Mouse (Mus musculus) G1E (cell line): ENCODE results near the gene Mindy1.

Source experiments
- CTCF ChIP-seq: IDR thresholded peaks from 2 replicates; pipeline ENCODE4 v1.5.1; 2012; ENCODE audit warnings: low read depth, low read length, inconsistent platforms, mixed read lengths
- GATA1 ChIP-seq: IDR thresholded peaks from 2 replicates; pipeline ENCODE4 v1.6.1; 2012; ENCODE audit warnings: borderline replicate concordance, low read length, inconsistent platforms, mixed read lengths
- GATA2 ChIP-seq: IDR thresholded peaks from 2 replicates; pipeline ENCODE4 v1.6.1; 2012; ENCODE audit warnings: low read depth, low read length, inconsistent platforms, borderline replicate concordance
- POLR2AphosphoS5 ChIP-seq: IDR thresholded peaks from 2 replicates; pipeline ENCODE4 v1.6.1; 2012; ENCODE audit warnings: low read depth, low read length, inconsistent platforms; ENCODE audit not compliant: insufficient replicate concordance
- TAL1 ChIP-seq: conservative IDR thresholded peaks from 2 replicates; pipeline ENCODE4 v1.6.1; 2012; ENCODE audit warnings: low read depth, low read length, inconsistent platforms, mixed read lengths

DNA sequence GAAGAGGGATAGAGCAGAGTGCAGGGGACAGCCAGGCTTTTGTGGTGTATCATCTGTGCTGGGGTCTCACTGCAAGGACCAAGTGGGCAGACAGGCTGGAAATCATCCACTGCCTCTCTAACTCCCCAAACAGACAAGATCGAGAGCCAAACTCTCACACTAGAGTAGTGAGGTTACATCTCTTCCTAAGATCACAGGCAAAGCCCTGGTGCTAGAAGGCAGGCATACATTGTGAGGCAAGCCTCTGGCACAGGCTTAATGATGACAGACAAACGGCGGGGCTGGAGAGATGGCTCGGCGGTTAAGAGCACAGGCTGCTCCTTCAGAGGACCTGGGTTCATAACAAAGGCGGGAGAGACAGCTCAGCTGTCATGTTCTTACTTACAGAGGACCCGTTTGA, 32.3 kb downstream of the Mindy1 start:
- TF ChIP-seq CTCF (no peak), TAL1 (no peak), GATA1 (no peak), GATA2 (no peak), POLR2AphosphoS5 (no peak; the same call in 1 of the 2 replicates)
